Mouse (Mus musculus): ENCODE data around the gene Fnip2. TPM values are rescaled to one million over a fixed set of nuclear protein-coding genes. Genes with fewer than 3 reads are reported as not detected.

Gene Fnip2
- polyA plus RNA-seq, 1 experiment, result 2.5 TPM

- Histone ChIP-seq H3K4me2 (ENCODE audit: low read depth) (no peak overlapping the region), H3K36me3 (ENCODE audit: control insufficient read depth, insufficient read depth) (no peaks in the 10 kb centered on the region), H3K79me2 (ENCODE audit: control insufficient read depth, insufficient read depth) (peaks cover 52% of the 10 kb centered on the region), H3K4me3 (no peak overlapping the region), H3ac (ENCODE audit: control insufficient read depth, insufficient read length) (no peak overlapping the region), H3K27me3 (ENCODE audit: control insufficient read depth, insufficient read depth, insufficient read length) (no peaks in the 10 kb centered on the region)
- TF ChIP-seq MAX (IDR thresholded peaks at IDR 0.05; ENCODE audit: low read depth) (no peak), SRF (IDR thresholded peaks at IDR 0.05; ENCODE audit: control insufficient read depth, insufficient read length, low read depth) (no peak), MYOD1 (IDR thresholded peaks at IDR 0.05; ENCODE audit: control insufficient read depth in 1 of 3, insufficient read length in 2 of 3, low read depth in 2 of 3) (no peak)
Observed at GRCm38 (mm10) chr3:79561784-79562715, 5.5 kb downstream of the Fnip2 start.

DNA sequence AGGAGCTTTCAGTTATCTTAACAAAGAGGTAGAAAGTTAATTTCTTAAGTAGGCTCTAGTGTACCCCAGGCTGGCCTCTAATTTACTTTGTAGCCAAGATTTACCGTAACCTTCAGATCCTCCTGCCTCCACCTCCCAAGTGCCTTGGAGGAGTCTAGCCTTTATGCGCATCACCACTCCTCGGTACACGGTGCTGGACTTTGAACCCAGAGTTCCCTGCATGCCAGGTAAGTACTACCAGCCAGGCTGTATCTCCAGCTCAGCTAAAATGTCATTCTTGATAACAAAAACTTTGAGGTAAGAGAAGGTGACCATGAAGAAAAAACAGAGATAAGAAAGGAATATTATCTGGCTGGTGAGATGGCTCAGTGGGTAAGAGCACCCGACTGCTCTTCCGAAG lies 7.0 kb downstream of the Fnip2 start:
- Histone ChIP-seq H3K36me3 (ENCODE audit: control insufficient read depth, insufficient read depth) (no peaks in the 10 kb centered on the region), H3ac (ENCODE audit: control insufficient read depth, insufficient read length) (no peak overlapping the region), H3K4me2 (ENCODE audit: low read depth) (no peak overlapping the region), H3K79me2 (ENCODE audit: control insufficient read depth, insufficient read depth) (peaks cover 46% of the 10 kb centered on the region), H3K27me3 (ENCODE audit: control insufficient read depth, insufficient read depth, insufficient read length) (no peaks in the 10 kb centered on the region), H3K4me3 (no peak overlapping the region)
- no peak for TF ChIP-seq MYOD1 (IDR thresholded peaks at IDR 0.05; ENCODE audit: control insufficient read depth in 1 of 3, insufficient read length in 2 of 3, low read depth in 2 of 3)

- no peaks in the 10 kb centered on the region for H3K27me3 ChIP-seq (ENCODE audit: control insufficient read depth, insufficient read depth, insufficient read length)
- H3K4me3 ChIP-seq, result no peak overlapping the region
- H3ac ChIP-seq (ENCODE audit: control insufficient read depth, insufficient read length), result no peak overlapping the region
- TF ChIP-seq POLR2AphosphoS2 (IDR thresholded peaks at IDR 0.05; ENCODE audit: insufficient read length, low read depth), result no peak
- TF ChIP-seq REST (IDR thresholded peaks at IDR 0.05; ENCODE audit: insufficient read depth, insufficient read length), result no peak
- no peak for TF ChIP-seq MYOG (IDR thresholded peaks at IDR 0.05; ENCODE audit: control insufficient read depth in 1 of 3, insufficient read depth in 1 of 3, insufficient read length in 2 of 3, low read depth in 2 of 3)
- TF ChIP-seq USF1 (IDR thresholded peaks at IDR 0.05; ENCODE audit: low read depth), result no peak
- TF ChIP-seq TCF12 (IDR thresholded peaks at IDR 0.05; ENCODE audit: insufficient read depth, poor library complexity, severe bottlenecking), result no peak
- no peak for TF ChIP-seq SRF (IDR thresholded peaks at IDR 0.05; ENCODE audit: control insufficient read depth, insufficient read length, low read depth)
- no peak for TF ChIP-seq MAX (IDR thresholded peaks at IDR 0.05; ENCODE audit: low read depth)
- no peak for TF ChIP-seq POLR2A (IDR thresholded peaks at IDR 0.05; ENCODE audit: insufficient read length, low read depth)
- TF ChIP-seq CEBPB (IDR thresholded peaks at IDR 0.05; ENCODE audit: insufficient read depth, poor library complexity, severe bottlenecking), result no peak
- no peak for TF ChIP-seq TCF3 (IDR thresholded peaks at IDR 0.05; ENCODE audit: insufficient read length, low read depth)
- no peak for TF ChIP-seq MYOD1 (IDR thresholded peaks at IDR 0.05; ENCODE audit: control insufficient read depth in 1 of 3, insufficient read length in 2 of 3, low read depth in 2 of 3)
- no peak for TF ChIP-seq E2F4 (IDR thresholded peaks at IDR 0.05; ENCODE audit: insufficient read depth)
- H3K36me3 ChIP-seq (ENCODE audit: control insufficient read depth, insufficient read depth), result no peaks in the 10 kb centered on the region
- peak overlapping the region; percentile 81 for H3K4me2 ChIP-seq (ENCODE audit: low read depth)
- H3K79me2 ChIP-seq (ENCODE audit: control insufficient read depth, insufficient read depth), result peaks cover 45% of the 10 kb centered on the region
Observed at GRCm38 (mm10) chr3:79559773-79560045, 7.9 kb downstream of the Fnip2 start.

- Histone ChIP-seq H3K4me2 (ENCODE audit: low read depth) (peak overlapping the region; percentile 81), H3K79me2 (ENCODE audit: control insufficient read depth, insufficient read depth) (peaks cover 45% of the 10 kb centered on the region), H3K27me3 (ENCODE audit: control insufficient read depth, insufficient read depth, insufficient read length) (no peaks in the 10 kb centered on the region), H3K4me3 (no peak overlapping the region), H3ac (ENCODE audit: control insufficient read depth, insufficient read length) (no peak overlapping the region), H3K36me3 (ENCODE audit: control insufficient read depth, insufficient read depth) (no peaks in the 10 kb centered on the region)
- TF ChIP-seq TCF3 (IDR thresholded peaks at IDR 0.05; ENCODE audit: insufficient read length, low read depth) (no peak), MYOD1 (IDR thresholded peaks at IDR 0.05; ENCODE audit: control insufficient read depth in 1 of 3, insufficient read length in 2 of 3, low read depth in 2 of 3) (peak in 2 of 3 experiments; percentile 9 to 18)
Observed at GRCm38 (mm10) chr3:79559021-79559772, 8.4 kb downstream of the Fnip2 start.

DNA sequence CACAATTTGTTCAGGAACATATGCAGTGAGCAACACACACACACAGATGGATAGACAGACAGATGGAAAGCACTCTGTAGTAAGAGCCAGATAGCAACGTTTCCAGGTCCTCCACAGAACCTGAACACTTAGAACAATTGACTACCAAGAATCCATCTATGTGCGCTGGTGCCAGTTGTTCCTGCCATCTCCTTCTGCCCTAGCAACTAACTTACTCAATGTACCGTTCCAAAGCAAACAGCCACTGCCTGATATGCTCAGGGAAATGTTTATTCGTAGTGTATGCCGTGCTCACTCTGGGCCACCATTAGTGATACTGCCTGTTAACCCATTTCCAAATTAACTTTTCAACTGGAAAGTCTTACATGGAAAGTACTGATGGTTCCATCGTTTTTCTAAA lies 12.5 kb downstream of the Fnip2 start:
- Histone ChIP-seq H3K36me3 (ENCODE audit: control insufficient read depth, insufficient read depth) (no peaks in the 10 kb centered on the region), H3K4me3 (no peak overlapping the region), H3ac (ENCODE audit: control insufficient read depth, insufficient read length) (no peak overlapping the region), H3K4me2 (ENCODE audit: low read depth) (no peak overlapping the region), H3K79me2 (ENCODE audit: control insufficient read depth, insufficient read depth) (peaks cover 47% of the 10 kb centered on the region), H3K27me3 (ENCODE audit: control insufficient read depth, insufficient read depth, insufficient read length) (no peaks in the 10 kb centered on the region)
- TF ChIP-seq MYOD1 (IDR thresholded peaks at IDR 0.05; ENCODE audit: control insufficient read depth in 1 of 3, insufficient read length in 2 of 3, low read depth in 2 of 3), result no peak
- no peak for TF ChIP-seq CEBPB (IDR thresholded peaks at IDR 0.05; ENCODE audit: insufficient read depth, poor library complexity, severe bottlenecking)
- no peak for TF ChIP-seq POLR2A (IDR thresholded peaks at IDR 0.05; ENCODE audit: insufficient read length, low read depth)
- TF ChIP-seq SRF (IDR thresholded peaks at IDR 0.05; ENCODE audit: control insufficient read depth, insufficient read length, low read depth), result no peak
- TF ChIP-seq USF1 (IDR thresholded peaks at IDR 0.05; ENCODE audit: low read depth), result no peak
- no peak for TF ChIP-seq E2F4 (IDR thresholded peaks at IDR 0.05; ENCODE audit: insufficient read depth)
- no peak for TF ChIP-seq TCF12 (IDR thresholded peaks at IDR 0.05; ENCODE audit: insufficient read depth, poor library complexity, severe bottlenecking)
- TF ChIP-seq MYOG (IDR thresholded peaks at IDR 0.05; ENCODE audit: control insufficient read depth in 1 of 3, insufficient read depth in 1 of 3, insufficient read length in 2 of 3, low read depth in 2 of 3), result no peak
- TF ChIP-seq POLR2AphosphoS2 (IDR thresholded peaks at IDR 0.05; ENCODE audit: insufficient read length, low read depth), result no peak

Measured in myocyte (in vitro differentiated cells).